Mouse (Mus musculus) lung, embryonic 14.5 days (tissue): Measurements from ENCODE around the gene Dgat2l6. TPM values are rescaled to one million over a fixed set of nuclear protein-coding genes. Genes with fewer than 3 reads are reported as not detected.

ENCODE experiments used
- ATAC-seq: fragments of 200-750 bp; cut with Nextera tagmentation; 2 replicates; pipeline ENCODE4 v1.8.0; 2017; ENCODE audit warnings: mild to moderate bottlenecking, moderate TSS enrichment, moderate library complexity; ENCODE audit not compliant: insufficient read depth
- DNase-seq: peaks from one replicate; pipeline ENCODE4 v3.0.0-alpha.2; 2015
- H3K27ac ChIP-seq: fragments of 300-500 bp; sonication (generic); 2 replicates; pipeline ENCODE4 v1.5.1; 2014; ENCODE audit warnings: low read depth, mild to moderate bottlenecking, moderate library complexity
- H3K27me3 ChIP-seq: fragments of 300-500 bp; sonication (generic); 2 replicates; pipeline ENCODE4 v1.6.1; 2014; ENCODE audit warnings: low read length, control low read depth; ENCODE audit not compliant: insufficient read depth
- H3K36me3 ChIP-seq: fragments of 300-500 bp; sonication (generic); 2 replicates; pipeline ENCODE4 v1.6.1; 2014; ENCODE audit warnings: control low read depth; ENCODE audit not compliant: insufficient read depth
- H3K4me1 ChIP-seq: fragments of 300-500 bp; sonication (generic); 2 replicates; pipeline ENCODE4 v1.6.1; 2014; ENCODE audit warnings: antibody characterized with exemption, control low read depth; ENCODE audit not compliant: insufficient read depth
- H3K4me2 ChIP-seq: fragments of 300-500 bp; sonication (generic); 2 replicates; pipeline ENCODE4 v1.6.1; 2014; ENCODE audit warnings: mild to moderate bottlenecking
- H3K4me3 ChIP-seq: fragments of 300-500 bp; sonication (generic); 2 replicates; pipeline ENCODE4 v1.5.1; 2014; ENCODE audit warnings: low read depth, low read length
- H3K9ac ChIP-seq: fragments of 300-500 bp; sonication (generic); 2 replicates; pipeline ENCODE4 v1.6.1; 2014
- H3K9me3 ChIP-seq: fragments of 300-500 bp; sonication (generic); 2 replicates; pipeline ENCODE4 v1.6.1; 2016; ENCODE audit warnings: low read depth, low read length, control low read depth
- CTCF ChIP-seq: IDR thresholded peaks from 2 replicates; pipeline ENCODE4 v1.5.1; 2016; ENCODE audit warnings: antibody characterized with exemption, low read depth
- WGBS: fragments of 180-500 bp; shearing (Covaris S2); extraction: QIAGEN DNeasy Blood & Tissue Kit; methylation state at CpG from one replicate; pipeline ENCODE4 v1.1.7; 2014; 5-methylcytosine and 5-hydroxymethylcytosine counted together
- polyA plus RNA-seq: library from polyadenylated mRNA; unstranded; fragments of >200 nt; fragmentation: Nextera tagmentation; extraction: Ambion mirVana; gene quantifications from 2 replicates; pipeline ENCODE4 v1.2.1, GENCODE M21; 2014

Gene Dgat2l6
- not detected in 2 replicates for polyA plus RNA-seq

- Histone ChIP-seq H3K9me3 (no peaks in the 10 kb centered on the region), H3K36me3 (no peaks in the 10 kb centered on the region), H3K4me2 (no peak within 1 kb of the TSS), H3K4me1 (no peaks in the 10 kb centered on the region), H3K27me3 (no peaks in the 10 kb centered on the region), H3K27ac (no peak within 1 kb of the TSS), H3K9ac (no peak within 1 kb of the TSS), H3K4me3 (no peak within 1 kb of the TSS)
- ATAC-seq, result no peak
- TF ChIP-seq CTCF, result no peak
- no peak for DNase-seq
- WGBS, result 82% methylated on average over 4 of the region's 4 CpGs
These were observed at the start of gene Dgat2l6 for GRCm38 (mm10) chrX:100524471-100524870. TSS of gene Dgat2l6 (plus strand) at chrX:100524838.

GRCm38 (mm10) chrX:100475569-100476223 lies 48.9 kb upstream of the Dgat2l6 start:
- 55% methylated on average over 4 of the region's 4 CpGs for WGBS
- no peaks in the 10 kb centered on the region for H3K27me3 ChIP-seq

GRCm38 (mm10) chrX:100480317-100480716 lies 44.3 kb upstream of the Dgat2l6 start:
- Histone ChIP-seq H3K9me3 (no peaks in the 10 kb centered on the region), H3K4me2 (no peak overlapping the region), H3K9ac (no peak overlapping the region), H3K27ac (no peak overlapping the region), H3K4me1 (no peaks in the 10 kb centered on the region), H3K36me3 (no peaks in the 10 kb centered on the region), H3K4me3 (no peak overlapping the region), H3K27me3 (no peaks in the 10 kb centered on the region)
- peak; percentile 71 for TF ChIP-seq CTCF
- peak; percentile 79 for ATAC-seq
- DNase-seq, result peak; percentile 69
- WGBS, result 28% methylated on average over 3 of the region's 3 CpGs

More at GRCm38 (mm10) chrX:100475569-100476223, 48.9 kb upstream of the Dgat2l6 start:
- no peaks in the 10 kb centered on the region for H3K36me3 ChIP-seq
- H3K4me2 ChIP-seq, result no peak overlapping the region
- no peaks in the 10 kb centered on the region for H3K4me1 ChIP-seq
- TF ChIP-seq CTCF, result no peak
- no peak for DNase-seq
- H3K27ac ChIP-seq, result no peak overlapping the region
- H3K9me3 ChIP-seq, result no peaks in the 10 kb centered on the region
- H3K4me3 ChIP-seq, result no peak overlapping the region
- ATAC-seq, result no peak
- no peak overlapping the region for H3K9ac ChIP-seq

- TF ChIP-seq CTCF, result no peak
- 0 out of 2 replicates have a peak, but pooled peaks cover under 1% of the 10 kb centered on the region for H3K36me3 ChIP-seq
- H3K4me1 ChIP-seq, result no peaks in the 10 kb centered on the region
- ATAC-seq (peak; percentile 76), DNase-seq (no peak)
- H3K4me2 ChIP-seq, result peak overlapping the region; percentile 59
- peak overlapping the region; percentile 57 for H3K4me3 ChIP-seq
- H3K9ac ChIP-seq, result peak overlapping the region; percentile 30
- H3K27me3 ChIP-seq, result no peaks in the 10 kb centered on the region
- H3K27ac ChIP-seq, result no peak overlapping the region
- H3K9me3 ChIP-seq, result no peaks in the 10 kb centered on the region
- 14% methylated on average over 22 of the region's 22 CpGs for WGBS
These were observed 31.1 kb upstream of the Dgat2l6 start for GRCm38 (mm10) chrX:100493500-100494067.

- ATAC-seq, result peak; percentile 97
- H3K4me3 ChIP-seq, result peak within 1 kb of the TSS; percentile 57
- peak within 1 kb of the TSS; percentile 62 for H3K4me2 ChIP-seq
- H3K27me3 ChIP-seq, result no peaks in the 10 kb centered on the region
- no peaks in the 10 kb centered on the region for H3K9me3 ChIP-seq
- DNase-seq, result peak; percentile 92
- H3K9ac ChIP-seq, result peak within 1 kb of the TSS; percentile 56
- H3K36me3 ChIP-seq, result 0 out of 2 replicates have a peak, but pooled peaks cover 3% of the 10 kb centered on the region
- H3K4me1 ChIP-seq, result no peaks in the 10 kb centered on the region
- peak; percentile 8; the same call in 1 of the 2 replicates for TF ChIP-seq CTCF
- no peak within 1 kb of the TSS for H3K27ac ChIP-seq
- 14% methylated on average over 32 of the region's 32 CpGs for WGBS
These were observed 30.3 kb upstream of the Dgat2l6 start, which contains the start of gene Igbp1 for GRCm38 (mm10) chrX:100494068-100494978. TSS of gene Igbp1 (plus strand) at chrX:100494291.

GRCm38 (mm10) chrX:100504175-100504851 lies 20.3 kb upstream of the Dgat2l6 start:
- no peak overlapping the region for H3K4me3 ChIP-seq
- no peak for ATAC-seq
- 79% methylated on average over 5 of the region's 5 CpGs for WGBS

More at GRCm38 (mm10) chrX:100504175-100504851, 20.3 kb upstream of the Dgat2l6 start:
- TF ChIP-seq CTCF, result no peak
- H3K9me3 ChIP-seq, result no peaks in the 10 kb centered on the region
- H3K27ac ChIP-seq, result no peak overlapping the region
- H3K27me3 ChIP-seq, result no peaks in the 10 kb centered on the region
- H3K4me1 ChIP-seq, result no peaks in the 10 kb centered on the region
- H3K36me3 ChIP-seq, result 0 out of 2 replicates have a peak, but pooled peaks cover 5% of the 10 kb centered on the region
- DNase-seq, result no peak
- no peak overlapping the region for H3K9ac ChIP-seq
- no peak overlapping the region for H3K4me2 ChIP-seq
